Mouse (Mus musculus) G1E (cell line): ENCODE data around the gene Ap2a1.

Source experiments
- CTCF ChIP-seq: IDR thresholded peaks from 2 replicates; pipeline ENCODE4 v1.5.1; 2012; ENCODE audit warnings: low read depth, low read length, inconsistent platforms, mixed read lengths
- GATA2 ChIP-seq: IDR thresholded peaks from 2 replicates; pipeline ENCODE4 v1.6.1; 2012; ENCODE audit warnings: low read depth, low read length, inconsistent platforms, borderline replicate concordance
- POLR2AphosphoS5 ChIP-seq: IDR thresholded peaks from 2 replicates; pipeline ENCODE4 v1.6.1; 2012; ENCODE audit warnings: low read depth, low read length, inconsistent platforms; ENCODE audit not compliant: insufficient replicate concordance

- TF ChIP-seq CTCF (no peak), POLR2AphosphoS5 (no peak), GATA2 (no peak)
Measured at GRCm38 (mm10) chr7:44949922-44950321, 20.6 kb upstream of the Ap2a1 start.
